Mouse (Mus musculus) liver, adult 2 months (tissue): ENCODE measurements at regions not wholly inside any gene's neighbourhood (a gene's known extent, or its start where the extent isn't known, plus 50 kb on each side); places are given as distances from the start of the nearest gene placed in this dataset.

Experiments
- CTCF ChIP-seq: fragments of 200-500 bp; IDR thresholded peaks from 2 replicates; pipeline ENCODE4 v1.5.1; 2011; ENCODE audit warnings: low read depth, low read length, control low read depth
- POLR2A ChIP-seq: fragments of 200-500 bp; IDR thresholded peaks from 2 replicates; pipeline ENCODE4 v1.6.1; 2011; ENCODE audit warnings: low read length, control low read depth; ENCODE audit not compliant: insufficient read depth; ENCODE audit errors: extremely low read depth

GRCm38 (mm10) chr9:101314036-101314435 is 62.4 kb upstream of the Ppp2r3a start:
- TF ChIP-seq CTCF (peak; percentile 41), POLR2A (no peak)
